Mouse (Mus musculus) liver, embryonic 14.5 days (tissue): ENCODE results near the gene Sh2d7. TPM values are rescaled to one million over a fixed set of nuclear protein-coding genes. Genes with fewer than 3 reads are reported as not detected.

Experiments used
- ATAC-seq: fragments of 200-750 bp; cut with Nextera tagmentation; 2 replicates; pipeline ENCODE4 v1.8.0; 2017; ENCODE audit warnings: moderate number of reproducible peaks, mild to moderate bottlenecking, moderate library complexity; ENCODE audit not compliant: insufficient read depth
- DNase-seq, 3 experiments: peaks; one replicate each; pipeline ENCODE4 v3.0.0-alpha.2; 2012 to 2013; ENCODE audit warnings: low read depth in 3 of 3, low spot score in 3 of 3
- H3K27ac ChIP-seq: fragments of 300-500 bp; sonication (generic); 2 replicates; pipeline ENCODE4 v1.5.1; 2014; ENCODE audit warnings: moderate library complexity, mild to moderate bottlenecking, control low read depth, inconsistent platforms
- H3K27me3 ChIP-seq: fragments of 300-500 bp; sonication (generic); 2 replicates; pipeline ENCODE4 v1.6.1; 2014; ENCODE audit warnings: mild to moderate bottlenecking, low read length, moderate library complexity; ENCODE audit not compliant: control insufficient read depth, insufficient read depth
- H3K36me3 ChIP-seq: fragments of 300-500 bp; sonication (generic); replicated peaks from 2 replicates; pipeline ENCODE4 v1.6.1; 2014; ENCODE audit warnings: low read depth; ENCODE audit not compliant: control insufficient read depth, insufficient read depth
- H3K4me1 ChIP-seq, 2 experiments: fragments of 200-500 bp in 1 of 2; fragments of 300-500 bp in 1 of 2; sonication (generic) in 1 of 2; replicated peaks; 2 replicates each; pipeline ENCODE4 v1.6.1; 2012 to 2014; ENCODE audit warnings: antibody characterized with exemption in 1 of 2, inconsistent platforms in 1 of 2, low read length in 1 of 2; ENCODE audit not compliant: control insufficient read depth in 2 of 2, insufficient read depth in 2 of 2
- H3K4me2 ChIP-seq: fragments of 300-500 bp; sonication (generic); 2 replicates; pipeline ENCODE4 v1.6.1; 2014; ENCODE audit warnings: low read depth, mild to moderate bottlenecking, control low read depth, moderate library complexity
- H3K4me3 ChIP-seq, 2 experiments: fragments of 200-500 bp in 1 of 2; fragments of 300-500 bp in 1 of 2; sonication (generic) in 1 of 2; 2 replicates each; pipeline ENCODE4 v1.5.1; 2012 to 2014; ENCODE audit warnings: low read depth in 2 of 2, low read length in 2 of 2, mild to moderate bottlenecking in 2 of 2, control low read depth in 1 of 2, inconsistent platforms in 1 of 2, moderate library complexity in 1 of 2; ENCODE audit not compliant: insufficient read depth in 1 of 2
- H3K9ac ChIP-seq: fragments of 300-500 bp; sonication (generic); replicated peaks from 2 replicates; pipeline ENCODE4 v1.6.1; 2014; ENCODE audit warnings: mild to moderate bottlenecking, control low read depth, moderate library complexity
- H3K9me3 ChIP-seq: fragments of 300-500 bp; sonication (generic); 2 replicates; pipeline ENCODE4 v1.6.1; 2016; ENCODE audit warnings: low read length, mixed read lengths; ENCODE audit not compliant: control insufficient read depth
- CTCF ChIP-seq: IDR thresholded peaks from 2 replicates; pipeline ENCODE4 v1.5.1; 2016; ENCODE audit warnings: antibody characterized with exemption, low read depth, control low read depth
- EP300 ChIP-seq: IDR thresholded peaks from 2 replicates; pipeline ENCODE4 v1.6.1; 2016; ENCODE audit warnings: antibody characterized with exemption, low read depth
- WGBS: fragments of 180-500 bp; shearing (Covaris S2); extraction: QIAGEN DNeasy Blood & Tissue Kit; methylation state at CpG from one replicate; pipeline ENCODE4 v1.1.7; 2014; ENCODE audit not compliant: insufficient replicate concordance; 5-methylcytosine and 5-hydroxymethylcytosine counted together
- polyA plus RNA-seq, 2 experiments: library from polyadenylated mRNA; depleted of rRNA in 1 of 2; stranded (reverse) in 1 of 2; unstranded in 1 of 2; fragments of >200 nt; fragmentation: Nextera tagmentation in 1 of 2; extraction: Ambion mirVana in 1 of 2; gene quantifications; 2 replicates each; pipeline versions ENCODE4 v1.2.1 to v1.2.3; 2012 to 2014

Sh2d7 gene
- polyA plus RNA-seq, 2 experiments, result not detected

DNA sequence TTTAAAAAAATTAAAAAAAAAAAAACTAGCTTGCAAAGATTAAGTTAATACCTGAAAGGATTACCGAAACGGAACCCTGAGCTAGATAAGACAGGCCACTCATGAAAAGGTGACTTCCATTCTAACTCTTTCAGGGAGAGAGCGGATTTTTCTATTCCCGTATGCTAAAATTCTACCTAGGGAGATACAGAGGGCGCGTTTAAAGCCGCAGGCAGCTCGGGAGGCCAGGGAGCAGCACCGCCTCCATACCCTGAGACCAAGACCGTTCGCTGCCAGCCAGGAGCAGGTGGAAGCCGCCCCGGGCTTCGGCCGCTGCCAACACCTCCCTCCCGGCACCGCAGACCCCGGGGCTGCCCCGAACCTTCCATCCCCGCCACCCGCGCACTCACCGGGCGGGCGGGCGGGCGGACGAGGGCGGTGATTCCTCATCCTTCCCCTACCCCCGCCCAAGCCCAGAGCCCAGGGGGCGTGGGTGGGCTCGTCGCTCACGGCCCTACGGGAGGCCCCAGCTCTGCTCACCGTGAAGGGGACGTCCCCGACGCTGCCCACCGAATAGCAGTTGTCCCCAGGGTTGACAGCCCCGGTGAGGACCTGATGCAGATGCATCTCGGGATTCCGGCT, 37.8 kb upstream of the Sh2d7 start:
- peaks cover 26% of the 10 kb centered on the region for H3K27me3 ChIP-seq
- ATAC-seq (peak; percentile 13; the same call in 1 of the 2 replicates), DNase-seq (no peak)
- H3K4me2 ChIP-seq, result peak overlapping the region; percentile 79
- TF ChIP-seq EP300 (no peak), CTCF (no peak)
- WGBS, result under 1% methylated on average over 43 of the region's 43 CpGs
- H3K9ac ChIP-seq, result no peak overlapping the region; the same call in 1 of the 2 replicates
- no peak overlapping the region for H3K27ac ChIP-seq
- peak overlapping the region; percentile 58 to 65 for H3K4me3 ChIP-seq
- 0 out of 4 replicates have a peak, but pooled peaks cover 0 to 2% of the 10 kb centered on the region in 2 experiments for H3K4me1 ChIP-seq
- no peaks in the 10 kb centered on the region for H3K9me3 ChIP-seq
- H3K36me3 ChIP-seq, result no peaks in the 10 kb centered on the region

DNA sequence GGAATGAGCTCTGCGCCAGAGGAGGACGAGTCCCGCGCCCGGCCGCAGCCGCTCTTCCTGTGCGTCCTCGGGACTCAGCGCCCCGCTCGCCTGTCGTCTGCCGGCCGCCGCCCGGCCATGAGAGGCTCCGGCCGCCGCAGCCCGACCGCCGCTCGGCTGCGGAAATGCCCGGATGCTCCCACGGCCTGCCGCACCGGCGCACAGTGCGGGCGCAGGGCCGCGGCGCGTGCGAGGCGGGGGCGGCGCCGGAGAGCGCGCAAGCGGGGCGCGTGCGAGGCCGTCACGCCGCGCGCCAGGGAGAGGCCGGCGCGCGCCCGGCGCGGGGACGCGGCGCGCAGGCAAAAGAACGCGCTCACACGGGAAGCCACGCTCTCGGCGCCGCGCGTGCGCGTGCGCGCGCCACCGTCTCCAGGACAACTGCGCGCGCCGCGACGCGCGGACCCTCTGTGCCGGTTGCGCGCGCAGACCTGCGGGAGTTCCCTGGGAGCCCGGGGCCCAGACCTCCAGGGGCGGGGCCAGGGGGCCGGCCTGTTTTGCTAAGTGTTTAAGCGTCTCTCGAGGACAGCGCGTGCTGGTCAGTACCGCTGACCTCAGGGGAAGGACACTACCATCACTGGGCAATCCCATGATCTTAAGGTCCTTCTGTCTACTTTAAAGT, 37.2 kb upstream of the Sh2d7 start, which contains the start of gene Dmxl2:
Gene Dmxl2 (minus strand): TSS at position 174 of the 658 bp plus-strand sequence.
- DNase-seq (peak; percentile 40 to 60 (median 50)), ATAC-seq (peak; percentile 85)
- H3K27ac ChIP-seq, result no peak within 1 kb of the TSS
- H3K36me3 ChIP-seq, result no peaks in the 10 kb centered on the region
- H3K4me1 ChIP-seq, result 0 out of 4 replicates have a peak, but pooled peaks cover 0 to 2% of the 10 kb centered on the region in 2 experiments
- peaks cover 26% of the 10 kb centered on the region for H3K27me3 ChIP-seq
- TF ChIP-seq CTCF (no peak), EP300 (no peak)
- peak within 1 kb of the TSS; percentile 79 for H3K4me2 ChIP-seq
- H3K4me3 ChIP-seq, result peak within 1 kb of the TSS; percentile 58 to 65
- H3K9ac ChIP-seq, result no peak within 1 kb of the TSS; the same call in 1 of the 2 replicates
- WGBS, result under 1% methylated on average over 94 of the region's 99 CpGs
- no peaks in the 10 kb centered on the region for H3K9me3 ChIP-seq

DNA sequence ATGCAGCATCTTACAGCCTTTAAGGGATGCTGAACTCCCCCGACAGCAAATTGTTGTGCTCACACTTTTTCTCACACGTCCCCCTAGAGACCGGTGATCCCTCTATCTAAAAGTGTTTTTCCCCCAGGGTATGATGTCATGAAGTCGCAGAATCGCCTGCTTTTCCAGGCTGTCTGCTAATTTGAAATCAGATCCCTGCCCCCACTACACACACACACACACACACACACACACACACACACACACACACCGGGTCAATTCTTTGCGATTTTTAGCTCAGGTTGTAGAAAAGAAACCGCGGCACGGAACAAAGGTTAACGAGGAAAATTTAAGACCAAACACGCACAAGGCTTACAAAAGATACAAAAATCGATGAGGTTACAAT, 36.7 kb upstream of the Sh2d7 start:
- Histone ChIP-seq H3K4me1 (0 out of 4 replicates have a peak, but pooled peaks cover 0 to 2% of the 10 kb centered on the region in 2 experiments), H3K4me2 (peak overlapping the region; percentile 79), H3K27me3 (peaks cover 26% of the 10 kb centered on the region), H3K9ac (no peak overlapping the region), H3K9me3 (no peaks in the 10 kb centered on the region), H3K4me3 (peak overlapping the region; percentile 58 to 65), H3K27ac (no peak overlapping the region), H3K36me3 (no peaks in the 10 kb centered on the region)
- ATAC-seq (no peak), DNase-seq (no peak)
- WGBS, result 8% methylated on average over 13 of the region's 13 CpGs
- TF ChIP-seq CTCF (no peak), EP300 (no peak)

DNA sequence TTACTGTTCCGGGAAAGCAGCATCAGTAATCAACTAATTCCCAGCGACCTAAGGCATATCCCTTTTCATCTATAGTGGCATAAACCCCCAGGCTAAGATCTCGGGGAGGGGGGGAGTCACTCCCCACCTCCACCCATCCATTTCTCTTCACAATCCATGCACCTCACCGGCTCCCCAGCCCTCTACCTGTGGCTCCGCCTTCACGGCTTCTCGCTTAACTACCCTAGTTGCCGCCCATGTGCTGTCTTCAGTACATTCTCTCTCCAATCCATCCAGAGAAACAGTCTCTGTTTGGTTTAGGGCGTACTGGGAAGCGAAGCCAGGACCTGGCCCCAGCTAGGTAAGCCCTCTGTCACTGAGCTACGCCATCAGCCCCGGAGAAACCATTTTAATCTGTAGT, 35.9 kb upstream of the Sh2d7 start:
- Histone ChIP-seq H3K36me3 (no peaks in the 10 kb centered on the region), H3K4me3 (no peak overlapping the region), H3K4me1 (0 out of 4 replicates have a peak, but pooled peaks cover 0 to 2% of the 10 kb centered on the region in 2 experiments), H3K4me2 (peak overlapping the region; percentile 79), H3K27ac (no peak overlapping the region), H3K9me3 (no peaks in the 10 kb centered on the region), H3K27me3 (peaks cover 26% of the 10 kb centered on the region), H3K9ac (no peak overlapping the region)
- WGBS, result 17% methylated on average over 12 of the region's 12 CpGs
- DNase-seq (no peak), ATAC-seq (no peak)
- TF ChIP-seq EP300 (no peak), CTCF (no peak)

DNA sequence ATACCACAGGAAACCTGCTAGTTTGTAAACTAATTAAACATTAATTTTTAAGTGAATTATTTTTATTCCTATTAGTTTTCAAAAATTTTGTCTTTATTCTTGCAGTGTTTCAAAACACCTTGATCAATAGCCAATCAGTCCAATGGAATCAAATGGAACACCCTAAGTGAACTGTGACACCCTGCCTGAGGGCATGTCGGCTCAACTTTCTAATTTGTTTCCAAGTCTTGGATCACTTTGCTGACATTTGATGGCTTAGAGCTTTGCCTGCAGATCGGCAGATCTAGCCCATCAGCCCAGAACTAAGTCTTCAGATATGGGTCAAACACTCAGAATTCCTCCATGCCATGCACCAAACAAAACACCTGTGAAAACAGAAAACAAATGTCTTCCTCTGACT, 22.8 kb upstream of the Sh2d7 start:
- no peaks in the 10 kb centered on the region for H3K4me1 ChIP-seq
- DNase-seq, result no peak
- H3K9me3 ChIP-seq, result no peaks in the 10 kb centered on the region
- TF ChIP-seq EP300 (no peak), CTCF (no peak)
- no peak for ATAC-seq
- H3K36me3 ChIP-seq, result no peaks in the 10 kb centered on the region
- H3K4me2 ChIP-seq, result no peak overlapping the region
- no peak overlapping the region for H3K27ac ChIP-seq
- 65% methylated on average over 2 of the region's 2 CpGs for WGBS
- no peak overlapping the region for H3K4me3 ChIP-seq
- H3K27me3 ChIP-seq, result no peaks in the 10 kb centered on the region
- no peak overlapping the region for H3K9ac ChIP-seq
